Mouse (Mus musculus): Measurements from ENCODE around the gene Rd3. TPM values are rescaled to one million over a fixed set of nuclear protein-coding genes. Genes with fewer than 3 reads are reported as not detected.

Rd3 gene
- polyA plus RNA-seq (2012; fragmentation: generic; extraction: Trizol) = not detected

GRCm38 (mm10) chr1:191977187-191977586 is at the start of gene Rd3:
Rd3 (plus strand) TSS chr1:191977370.
- H3K36me3 ChIP-seq (ENCODE audit: control insufficient read depth, insufficient read depth) = no peaks in the 10 kb centered on the region
- TF ChIP-seq TCF3 (IDR thresholded peaks at IDR 0.05; ENCODE audit: insufficient read length, low read depth) = no peak
- TF ChIP-seq POLR2AphosphoS2 (IDR thresholded peaks at IDR 0.05; ENCODE audit: insufficient read length, low read depth) = no peak
- no peaks in the 10 kb centered on the region for H3K79me2 ChIP-seq (ENCODE audit: control insufficient read depth, insufficient read depth)
- no peak within 1 kb of the TSS for H3K4me2 ChIP-seq (ENCODE audit: low read depth)
- H3K4me3 ChIP-seq = no peak within 1 kb of the TSS
- no peak within 1 kb of the TSS for H3ac ChIP-seq (ENCODE audit: control insufficient read depth, insufficient read length)
- peaks cover 8% of the 10 kb centered on the region for H3K27me3 ChIP-seq (ENCODE audit: control insufficient read depth, insufficient read depth, insufficient read length)

- Histone ChIP-seq H3K36me3 (ENCODE audit: control insufficient read depth, insufficient read depth) (no peaks in the 10 kb centered on the region), H3ac (ENCODE audit: control insufficient read depth, insufficient read length) (no peak overlapping the region), H3K79me2 (ENCODE audit: control insufficient read depth, insufficient read depth) (no peaks in the 10 kb centered on the region), H3K4me2 (ENCODE audit: low read depth) (no peak overlapping the region), H3K4me3 (no peak overlapping the region), H3K27me3 (ENCODE audit: control insufficient read depth, insufficient read depth, insufficient read length) (peaks cover 15% of the 10 kb centered on the region)
- TF ChIP-seq TCF12 (IDR thresholded peaks at IDR 0.05; ENCODE audit: insufficient read depth, poor library complexity, severe bottlenecking) (no peak), E2F4 (IDR thresholded peaks at IDR 0.05; ENCODE audit: insufficient read depth) (no peak), POLR2A (IDR thresholded peaks at IDR 0.05; ENCODE audit: insufficient read length, low read depth) (no peak), MYOG (IDR thresholded peaks at IDR 0.05; ENCODE audit: control insufficient read depth in 1 of 3, insufficient read depth in 1 of 3, insufficient read length in 2 of 3, low read depth in 2 of 3) (no peak), REST (IDR thresholded peaks at IDR 0.05; ENCODE audit: insufficient read depth, insufficient read length) (no peak), TCF3 (IDR thresholded peaks at IDR 0.05; ENCODE audit: insufficient read length, low read depth) (no peak), POLR2AphosphoS2 (IDR thresholded peaks at IDR 0.05; ENCODE audit: insufficient read length, low read depth) (no peak), MAX (IDR thresholded peaks at IDR 0.05; ENCODE audit: low read depth) (no peak), MYOD1 (IDR thresholded peaks at IDR 0.05; ENCODE audit: control insufficient read depth in 1 of 3, insufficient read length in 2 of 3, low read depth in 2 of 3) (no peak), SRF (IDR thresholded peaks at IDR 0.05; ENCODE audit: control insufficient read depth, insufficient read length, low read depth) (no peak), USF1 (IDR thresholded peaks at IDR 0.05; ENCODE audit: low read depth) (no peak), CEBPB (IDR thresholded peaks at IDR 0.05; ENCODE audit: insufficient read depth, poor library complexity, severe bottlenecking) (no peak)
These were observed 48.8 kb upstream of the Rd3 start for GRCm38 (mm10) chr1:191928345-191928744.

- Histone ChIP-seq H3K79me2 (ENCODE audit: control insufficient read depth, insufficient read depth) (no peaks in the 10 kb centered on the region), H3ac (ENCODE audit: control insufficient read depth, insufficient read length) (no peak overlapping the region), H3K4me2 (ENCODE audit: low read depth) (no peak overlapping the region), H3K4me3 (no peak overlapping the region), H3K27me3 (ENCODE audit: control insufficient read depth, insufficient read depth, insufficient read length) (peaks cover 12% of the 10 kb centered on the region), H3K36me3 (ENCODE audit: control insufficient read depth, insufficient read depth) (no peaks in the 10 kb centered on the region)
- TF ChIP-seq SRF (IDR thresholded peaks at IDR 0.05; ENCODE audit: control insufficient read depth, insufficient read length, low read depth) (no peak), MYOD1 (IDR thresholded peaks at IDR 0.05; ENCODE audit: control insufficient read depth in 1 of 3, insufficient read length in 2 of 3, low read depth in 2 of 3) (no peak), TCF12 (IDR thresholded peaks at IDR 0.05; ENCODE audit: insufficient read depth, poor library complexity, severe bottlenecking) (no peak)
These were observed 48.1 kb upstream of the Rd3 start for GRCm38 (mm10) chr1:191929065-191929464.

- Histone ChIP-seq H3K79me2 (ENCODE audit: control insufficient read depth, insufficient read depth) (no peaks in the 10 kb centered on the region), H3ac (ENCODE audit: control insufficient read depth, insufficient read length) (no peak overlapping the region), H3K36me3 (ENCODE audit: control insufficient read depth, insufficient read depth) (no peaks in the 10 kb centered on the region), H3K4me2 (ENCODE audit: low read depth) (no peak overlapping the region), H3K4me3 (no peak overlapping the region), H3K27me3 (ENCODE audit: control insufficient read depth, insufficient read depth, insufficient read length) (peaks cover 12% of the 10 kb centered on the region)
- TF ChIP-seq TCF3 (IDR thresholded peaks at IDR 0.05; ENCODE audit: insufficient read length, low read depth) (no peak), USF1 (IDR thresholded peaks at IDR 0.05; ENCODE audit: low read depth) (no peak), MAX (IDR thresholded peaks at IDR 0.05; ENCODE audit: low read depth) (no peak)
These were observed 47.2 kb upstream of the Rd3 start for GRCm38 (mm10) chr1:191929897-191930524.

- Histone ChIP-seq H3K4me3 (no peak overlapping the region), H3K36me3 (ENCODE audit: control insufficient read depth, insufficient read depth) (no peaks in the 10 kb centered on the region), H3ac (ENCODE audit: control insufficient read depth, insufficient read length) (no peak overlapping the region), H3K79me2 (ENCODE audit: control insufficient read depth, insufficient read depth) (no peaks in the 10 kb centered on the region), H3K4me2 (ENCODE audit: low read depth) (no peak overlapping the region), H3K27me3 (ENCODE audit: control insufficient read depth, insufficient read depth, insufficient read length) (peaks cover 12% of the 10 kb centered on the region)
- TF ChIP-seq POLR2AphosphoS2 (IDR thresholded peaks at IDR 0.05; ENCODE audit: insufficient read length, low read depth) = no peak
- TF ChIP-seq POLR2A (IDR thresholded peaks at IDR 0.05; ENCODE audit: insufficient read length, low read depth) = no peak
- TF ChIP-seq MYOD1 (IDR thresholded peaks at IDR 0.05; ENCODE audit: control insufficient read depth in 1 of 3, insufficient read length in 2 of 3, low read depth in 2 of 3) = no peak
- TF ChIP-seq TCF3 (IDR thresholded peaks at IDR 0.05; ENCODE audit: insufficient read length, low read depth) = no peak
- TF ChIP-seq TCF12 (IDR thresholded peaks at IDR 0.05; ENCODE audit: insufficient read depth, poor library complexity, severe bottlenecking) = no peak
- no peak for TF ChIP-seq CEBPB (IDR thresholded peaks at IDR 0.05; ENCODE audit: insufficient read depth, poor library complexity, severe bottlenecking)
- no peak for TF ChIP-seq REST (IDR thresholded peaks at IDR 0.05; ENCODE audit: insufficient read depth, insufficient read length)
- TF ChIP-seq SRF (IDR thresholded peaks at IDR 0.05; ENCODE audit: control insufficient read depth, insufficient read length, low read depth) = no peak
- TF ChIP-seq USF1 (IDR thresholded peaks at IDR 0.05; ENCODE audit: low read depth) = no peak
- TF ChIP-seq MYOG (IDR thresholded peaks at IDR 0.05; ENCODE audit: control insufficient read depth in 1 of 3, insufficient read depth in 1 of 3, insufficient read length in 2 of 3, low read depth in 2 of 3) = no peak
- no peak for TF ChIP-seq E2F4 (IDR thresholded peaks at IDR 0.05; ENCODE audit: insufficient read depth)
- TF ChIP-seq MAX (IDR thresholded peaks at IDR 0.05; ENCODE audit: low read depth) = no peak
These were observed 46.6 kb upstream of the Rd3 start for GRCm38 (mm10) chr1:191930525-191931105.

Data from myocyte (in vitro differentiated cells).